Mouse (Mus musculus) cortical plate, adult 2 months (tissue): ENCODE data around the gene Vkorc1l1.

Source experiments
- CTCF ChIP-seq: fragments of 200-500 bp; IDR thresholded peaks from 2 replicates; pipeline ENCODE4 v1.5.1; 2011; ENCODE audit warnings: mild to moderate bottlenecking, control low read depth, low read length; ENCODE audit not compliant: insufficient read depth; ENCODE audit errors: extremely low read depth
- POLR2A ChIP-seq: fragments of 200-500 bp; IDR thresholded peaks from 2 replicates; pipeline ENCODE4 v1.6.1; 2011; ENCODE audit warnings: mild to moderate bottlenecking, low read length, control low read depth; ENCODE audit not compliant: insufficient read depth; ENCODE audit errors: extremely low read depth

GRCm38 (mm10) chr5:130010961-130011360, 69.2 kb downstream of the Vkorc1l1 start:
- TF ChIP-seq CTCF (peak; percentile 14; the same call in 1 of the 2 replicates), POLR2A (no peak)
